Mouse (Mus musculus) left cerebral cortex, adult 18-20 months (tissue): Measurements from ENCODE around the gene Prkg2. TPM values are rescaled to one million over a fixed set of nuclear protein-coding genes. Genes with fewer than 3 reads are reported as not detected.

Experiments
- DNase-seq, 2 experiments: peaks; one replicate each; pipeline ENCODE4 v3.0.0; 2021 to 2022; ENCODE audit warnings: low spot score in 2 of 2, mixed read lengths in 1 of 2
- long read RNA-seq, 2 experiments: library from polyadenylated mRNA; stranded (forward); transcript quantifications; one replicate each; pipeline ENCODE4 v2.0.0; 2021
- total RNA-seq, 2 experiments: library from RNA; stranded (reverse); gene quantifications; 2 replicates each; pipeline ENCODE4 v1.2.3; 2021

The Prkg2 gene
- 10 to 100 TPM; 11.9 to 15.5 TPM for total RNA-seq
- long read RNA-seq, experiment 1, full-length matches to known transcripts = 10 of 14 reads
- long read RNA-seq, experiment 1, partial matches to known transcripts = 2 of 14 reads
- long read RNA-seq, experiment 1, other reads (novel, unspliced or antisense) = 2 of 14 reads
- long read RNA-seq, experiment 2, full-length matches to known transcripts = 9 of 9 reads
- long read RNA-seq, experiment 2, partial matches to known transcripts = 0 of 9 reads
- long read RNA-seq, experiment 2, other reads (novel, unspliced or antisense) = 0 of 9 reads

DNA sequence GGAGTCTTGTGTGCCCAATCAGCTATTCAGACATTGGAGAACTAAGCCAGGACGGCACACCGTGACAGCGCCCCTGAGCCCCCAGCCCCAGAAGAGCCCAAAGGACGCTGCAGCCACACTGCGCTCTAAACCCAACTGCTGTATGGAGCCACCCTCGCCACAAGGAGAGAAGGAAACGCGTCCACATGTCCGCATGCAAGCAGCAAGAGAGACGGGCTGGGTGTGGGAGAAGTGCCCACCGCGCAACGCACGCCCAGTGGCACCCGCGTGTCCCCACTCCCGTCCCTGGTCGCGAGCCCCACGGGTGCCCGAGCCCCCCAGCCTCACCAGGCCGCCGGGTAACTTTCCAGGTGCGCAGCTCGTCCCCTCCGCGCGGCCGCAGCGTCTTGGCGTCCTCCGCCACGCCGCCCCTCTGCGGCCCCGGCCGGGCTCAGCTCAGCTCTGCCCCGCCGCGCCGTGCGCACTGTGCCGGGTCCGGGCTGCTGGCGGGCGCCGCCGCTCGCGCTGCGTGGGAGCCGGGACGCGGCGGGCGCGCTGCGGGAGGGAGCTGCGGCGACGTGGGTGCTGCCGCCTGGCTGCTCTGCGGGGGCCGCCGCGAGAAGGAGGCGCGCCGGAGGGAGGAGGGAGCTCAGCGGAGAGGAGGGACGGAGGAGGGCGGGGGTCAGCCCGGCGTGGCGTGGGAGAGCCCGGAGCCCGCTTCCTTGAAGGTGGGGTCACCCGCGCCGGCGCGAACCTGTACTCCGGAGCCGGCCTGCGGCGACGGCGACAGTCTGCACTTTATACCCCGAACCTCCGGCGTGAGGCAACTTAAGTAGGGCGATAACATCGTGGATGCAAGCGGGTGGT is at the start of gene Prkg2:
Gene Prkg2 (minus strand): TSS at position 756 of the 846 bp plus-strand sequence.
- DNase-seq = peak; percentile 60 to 66

DNA sequence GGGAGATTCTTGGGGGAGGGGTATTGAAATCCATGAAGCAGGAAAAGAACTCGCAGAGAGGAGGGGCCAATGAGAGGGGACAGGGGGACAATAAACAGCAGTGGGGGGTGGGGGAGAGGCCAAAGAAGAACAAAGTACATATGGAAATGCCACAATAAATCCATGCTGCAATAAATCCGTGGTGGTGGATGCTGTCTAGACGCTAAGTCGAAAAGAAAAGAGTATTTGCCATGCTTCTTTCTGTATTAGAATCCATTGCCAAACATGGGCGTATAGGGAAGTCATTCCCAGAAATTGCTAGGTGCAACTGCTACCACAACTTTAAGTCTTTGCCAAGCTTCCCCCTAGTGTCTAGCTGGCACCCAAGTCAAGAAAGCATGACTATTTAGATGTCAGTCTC is 46.8 kb upstream of the Prkg2 start:
- no peak for DNase-seq

DNA sequence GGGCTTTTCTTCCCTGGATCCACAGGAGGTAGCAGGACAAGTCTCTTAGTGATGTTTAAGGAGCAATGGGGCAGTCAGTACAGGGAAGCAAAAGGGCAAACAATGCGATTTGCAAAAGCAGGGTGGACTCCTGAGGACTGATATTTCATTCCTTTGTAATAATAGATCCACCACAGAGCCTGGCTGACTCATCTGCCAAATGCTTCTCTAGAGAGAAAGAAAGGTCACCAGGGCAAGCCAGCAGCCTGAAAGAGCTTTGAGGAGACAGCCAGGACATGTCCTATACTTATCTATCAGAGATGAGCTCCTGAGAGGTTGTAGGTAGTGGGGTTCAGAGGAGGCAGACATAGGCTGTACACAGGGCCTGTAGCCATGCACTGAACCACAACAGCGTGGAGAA is 41.2 kb upstream of the Prkg2 start:
- no peak for DNase-seq

DNA sequence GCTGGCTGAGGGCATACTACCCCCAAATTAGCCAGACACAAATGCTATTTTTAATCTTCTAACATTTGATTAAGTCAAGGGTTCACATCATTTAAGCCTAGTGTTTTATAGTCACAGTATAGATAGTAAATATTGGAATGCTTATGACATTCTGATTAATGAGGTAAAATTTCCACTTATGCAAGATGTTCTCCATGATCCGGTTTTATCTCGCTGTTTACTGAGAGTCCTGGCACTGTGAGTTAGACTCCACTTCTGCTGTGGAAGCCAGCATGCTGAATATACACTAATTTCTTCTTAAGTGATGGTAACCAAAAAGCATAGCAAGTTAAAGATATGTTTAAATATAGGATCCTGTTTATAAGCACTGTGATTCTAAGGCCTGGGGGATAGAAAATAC is 31.2 kb upstream of the Prkg2 start:
- no peak for DNase-seq

DNA sequence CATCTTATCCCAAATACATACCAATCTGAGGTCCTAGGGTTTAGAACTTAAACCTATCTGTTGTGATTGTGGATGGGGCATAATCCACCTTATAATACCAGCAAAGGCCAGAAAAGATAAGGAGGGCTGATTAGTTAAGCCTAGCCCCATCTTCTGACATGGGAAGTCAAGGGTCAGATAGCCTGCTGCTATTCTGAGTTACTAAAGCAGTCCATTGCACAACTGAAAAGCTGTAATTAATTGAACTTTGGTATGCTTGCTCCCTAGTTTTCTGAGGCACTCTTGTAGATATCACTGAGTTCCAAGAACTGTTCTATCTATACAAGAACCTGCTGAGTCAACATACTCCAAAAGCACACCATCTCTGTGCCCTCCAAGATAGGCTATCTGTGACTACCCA is 25.4 kb upstream of the Prkg2 start:
- no peak for DNase-seq

DNA sequence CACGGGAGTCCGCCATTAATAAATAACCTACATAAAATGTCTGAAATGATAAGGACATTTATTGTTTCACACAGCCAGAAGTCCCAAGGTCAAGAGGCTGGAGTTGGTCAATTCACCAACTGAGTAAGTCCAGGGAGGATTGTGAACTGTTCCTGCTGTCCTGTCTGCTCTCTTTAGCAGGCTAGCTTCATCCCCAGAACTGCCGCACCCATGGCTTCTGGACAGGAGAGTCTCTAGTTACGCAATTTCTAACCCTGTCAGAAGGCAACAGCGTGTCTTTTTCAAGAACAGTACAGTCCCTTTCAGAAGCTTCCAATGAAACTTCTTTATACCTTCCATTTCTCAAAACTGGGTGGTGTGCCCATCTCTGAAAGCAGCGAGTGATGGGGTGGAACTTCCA is 1.9 kb upstream of the Prkg2 start:
- DNase-seq = no peak

DNA sequence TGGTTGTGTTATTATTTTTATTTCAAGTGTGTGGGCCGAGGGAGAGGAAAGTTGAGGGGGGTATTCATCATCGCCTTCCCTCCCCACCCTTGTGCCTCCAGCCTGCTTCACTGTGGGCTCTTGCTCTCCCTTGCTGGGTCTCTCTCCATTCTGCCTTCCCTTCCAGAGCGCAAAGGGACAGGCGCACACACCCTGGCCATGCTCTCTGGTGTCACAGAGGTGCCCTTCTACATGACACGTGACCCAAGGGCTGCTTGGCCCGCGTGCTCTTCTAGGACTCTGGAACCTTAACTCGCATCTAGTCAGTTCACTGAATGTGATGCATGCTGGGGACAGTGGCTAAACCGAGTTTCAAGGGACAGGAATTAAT is 276 bp upstream of the Prkg2 start:
- DNase-seq = no peak

DNA sequence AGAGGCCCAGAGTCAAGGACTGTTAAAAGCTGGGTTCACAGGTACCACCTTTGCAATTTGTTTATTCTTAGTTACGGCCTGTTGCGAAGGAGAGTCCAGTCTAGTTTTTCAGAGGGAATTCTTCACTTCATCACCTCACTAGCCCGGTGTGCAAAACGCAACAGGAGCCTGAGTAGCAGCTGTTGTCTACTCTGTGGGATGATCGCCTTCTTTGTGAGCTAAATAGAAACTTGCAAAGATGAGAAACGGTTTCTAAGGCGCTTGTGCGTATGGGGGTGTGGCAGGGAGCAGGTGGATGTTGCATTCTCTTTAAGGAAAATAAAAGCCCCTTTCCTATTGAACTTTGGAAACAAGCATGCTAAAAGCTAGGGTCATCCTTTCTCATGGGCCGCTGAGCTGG is 1.2 kb downstream of the Prkg2 start:
- no peak for DNase-seq

DNA sequence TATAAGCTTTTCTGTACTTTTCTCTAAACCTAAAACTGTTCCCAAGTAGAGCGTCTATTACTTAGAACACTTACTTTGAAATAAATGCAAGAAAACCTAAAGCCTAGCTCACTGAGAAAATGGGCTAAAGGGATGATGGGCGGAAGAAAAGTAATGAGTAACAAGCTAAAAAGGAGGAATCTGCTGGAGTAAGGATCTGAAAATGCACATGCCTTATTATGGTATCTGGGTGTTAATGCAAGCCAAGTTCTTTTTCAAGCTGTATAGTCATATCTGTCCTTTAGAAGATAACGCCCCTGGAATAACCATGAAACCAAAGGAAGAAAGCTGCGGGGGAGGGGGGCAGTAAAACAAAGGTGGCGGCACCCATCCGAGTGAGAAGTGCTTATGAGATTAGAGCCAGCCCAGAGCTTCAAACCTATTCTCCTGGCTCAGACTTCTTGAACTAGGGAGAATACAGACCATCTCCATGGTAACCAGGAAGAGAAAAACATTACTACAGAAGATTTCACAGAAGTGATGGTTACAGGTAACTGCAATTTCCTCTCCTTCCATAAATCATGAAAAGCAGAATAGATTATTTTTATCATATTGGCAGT is 5.5 kb downstream of the Prkg2 start:
- DNase-seq = no peak

DNA sequence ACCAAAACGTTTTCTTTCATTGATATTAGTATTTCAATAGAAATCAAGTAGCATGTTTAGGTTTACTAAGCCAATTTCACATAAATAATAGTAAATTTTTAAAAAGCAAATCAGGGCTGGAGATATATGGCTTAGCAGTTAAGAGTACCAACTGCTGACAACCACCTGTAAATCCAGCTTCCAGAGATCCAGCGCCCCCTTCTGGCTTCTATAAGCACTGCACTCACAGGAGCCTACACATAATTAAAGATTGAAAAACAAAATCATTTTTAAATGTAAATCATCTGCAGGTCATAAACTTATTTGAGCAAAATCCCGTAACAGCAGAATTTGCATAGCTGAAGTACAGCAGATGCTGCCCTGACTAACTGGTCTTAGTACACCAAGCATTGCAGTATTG is 10.8 kb downstream of the Prkg2 start:
- no peak for DNase-seq

DNA sequence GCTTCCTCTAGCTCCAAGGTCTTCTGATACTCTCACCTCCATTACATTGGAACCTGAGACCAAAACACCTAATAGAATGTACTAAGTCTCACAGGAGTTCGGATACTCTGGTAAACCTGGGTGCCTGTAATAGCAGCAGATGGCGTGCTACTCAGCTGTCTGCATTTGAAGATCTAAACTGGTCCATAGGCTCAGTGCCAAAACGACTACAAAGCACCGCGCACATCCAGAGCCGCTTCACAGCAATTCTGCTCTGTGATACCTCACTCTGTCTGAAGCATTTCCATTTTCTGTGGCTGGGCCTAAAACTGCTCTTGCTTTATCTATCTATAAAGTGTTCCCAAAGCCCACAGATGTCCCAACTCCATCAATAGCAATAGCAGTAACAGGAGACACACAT is 17.4 kb downstream of the Prkg2 start:
- DNase-seq = peak; percentile 50 to 61

DNA sequence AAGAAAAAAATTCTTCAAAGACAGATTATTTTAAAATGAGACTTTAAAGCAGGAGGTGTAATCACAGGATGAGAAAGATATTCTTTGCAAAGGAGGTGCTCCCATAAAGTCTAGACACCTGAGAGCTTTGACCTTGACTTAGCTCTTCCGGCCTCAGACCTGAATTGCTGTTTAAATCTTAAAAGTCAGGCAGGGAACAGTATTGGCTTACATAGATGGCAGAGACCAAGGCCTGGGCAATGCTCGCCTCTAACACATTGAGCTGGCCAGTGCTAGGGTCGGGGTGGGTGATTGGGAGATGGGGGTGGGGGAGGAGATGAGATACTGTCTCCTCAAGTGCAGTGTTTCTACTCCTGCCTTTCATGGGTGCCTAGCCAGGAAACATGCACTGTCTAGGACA is 22.0 kb downstream of the Prkg2 start:
- DNase-seq = no peak

DNA sequence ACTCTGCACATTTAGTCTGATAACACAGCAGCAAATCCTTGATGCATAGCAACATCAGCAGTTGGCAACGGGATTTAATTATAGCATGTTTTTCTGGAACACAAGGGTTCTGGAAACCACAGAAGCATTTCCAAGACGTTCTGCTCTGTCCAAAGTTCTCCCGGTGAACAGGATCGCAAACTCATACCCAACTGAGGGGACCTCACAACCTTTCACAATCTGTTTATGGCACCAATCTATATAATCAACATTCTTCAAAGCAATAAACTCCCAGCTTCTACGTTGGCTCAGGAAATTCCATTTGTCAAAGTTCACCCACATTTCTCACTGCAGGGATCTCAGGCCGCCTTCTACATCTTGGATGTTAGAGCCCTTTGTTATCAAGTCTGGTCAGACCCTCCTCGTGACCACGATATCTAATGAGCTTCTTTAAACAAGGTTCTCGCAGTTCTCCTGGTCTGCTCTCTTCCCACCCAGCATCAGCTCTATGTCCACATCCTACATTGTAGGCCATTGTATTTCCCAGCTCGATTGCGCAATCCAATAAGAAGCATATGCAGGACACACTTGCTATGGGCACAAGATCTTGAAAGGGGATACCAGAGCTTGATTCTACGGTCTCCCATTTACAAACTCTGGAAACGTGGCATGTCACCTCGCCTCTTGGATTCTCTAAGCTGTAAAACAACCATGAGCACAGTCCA is 26.6 kb downstream of the Prkg2 start:
- DNase-seq = no peak

DNA sequence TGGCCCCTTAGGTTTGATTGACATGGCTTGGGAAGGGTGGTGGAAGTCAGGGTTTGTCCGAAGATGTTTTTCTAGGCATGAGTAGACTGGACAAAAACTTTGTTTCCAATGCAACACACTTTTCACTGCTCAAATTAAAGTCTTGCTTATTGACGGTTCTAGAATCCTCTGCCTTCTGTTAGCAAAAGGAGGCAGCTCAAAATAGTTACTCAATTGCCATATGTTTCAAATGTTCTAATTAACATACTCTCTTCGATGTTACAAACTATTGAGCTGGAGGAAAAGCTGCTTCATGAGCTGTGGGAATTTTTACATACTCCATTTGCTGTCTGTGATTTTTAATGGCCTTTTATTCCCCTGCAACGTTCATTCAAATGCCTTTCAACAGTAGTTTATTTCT is 39.0 kb downstream of the Prkg2 start:
- no peak for DNase-seq

DNA sequence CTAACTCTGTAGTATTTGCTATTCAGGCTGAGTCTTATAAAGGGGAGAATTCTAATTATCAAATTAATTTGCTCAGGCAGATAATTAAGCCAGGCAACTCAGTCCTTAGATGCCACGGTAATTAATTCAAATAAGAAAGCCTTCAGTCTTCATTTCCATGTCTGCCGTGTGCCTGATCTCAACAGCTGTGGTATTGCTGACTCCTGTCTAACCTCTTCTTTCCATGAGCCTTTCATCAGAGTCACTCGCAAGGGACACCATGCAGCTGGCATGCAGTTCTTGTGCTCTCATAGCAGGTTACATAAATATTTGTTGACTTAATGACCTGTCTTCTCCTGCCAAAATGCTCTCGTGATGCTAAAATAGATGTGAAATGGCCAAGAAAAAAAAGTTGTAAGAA is 41.4 kb downstream of the Prkg2 start:
- no peak for DNase-seq

DNA sequence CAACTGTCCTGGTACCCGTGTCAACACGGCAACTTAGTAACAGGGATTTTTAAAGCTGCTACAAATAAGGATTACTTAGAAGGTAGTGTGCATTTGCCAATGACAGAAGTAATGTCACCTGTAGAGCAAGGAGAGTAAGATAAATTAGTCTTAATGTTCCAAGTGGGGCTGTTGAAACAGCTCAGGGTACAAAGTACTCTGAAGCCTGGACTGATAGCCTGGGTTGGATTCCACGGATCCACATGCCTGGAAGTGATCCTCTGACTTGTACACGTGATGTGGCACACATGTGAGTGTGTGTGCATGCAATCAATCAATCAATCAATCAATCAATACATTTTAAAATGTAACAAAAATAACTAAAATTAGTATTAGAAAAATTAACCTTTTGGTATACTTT is 45.6 kb downstream of the Prkg2 start:
- no peak for DNase-seq

DNA sequence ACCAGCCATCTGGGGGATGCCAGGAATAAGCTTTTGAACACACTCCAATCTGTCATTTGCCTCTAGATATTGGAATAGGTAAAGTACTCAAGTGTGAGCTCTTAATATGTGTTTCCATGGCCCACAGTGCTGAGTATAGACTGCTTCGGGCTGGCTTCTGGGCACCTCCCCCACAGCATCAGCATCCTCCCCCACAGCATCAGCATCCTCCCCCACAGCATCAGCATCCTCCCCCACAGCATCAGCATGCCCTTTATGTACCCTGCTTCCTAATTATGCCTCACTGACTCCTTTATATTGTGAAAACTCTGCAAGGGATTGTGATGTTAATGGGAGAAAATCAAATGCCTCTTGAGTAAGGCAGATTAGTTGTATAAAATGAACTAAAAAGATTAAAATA is 49.5 kb downstream of the Prkg2 start:
- no peak for DNase-seq

DNA sequence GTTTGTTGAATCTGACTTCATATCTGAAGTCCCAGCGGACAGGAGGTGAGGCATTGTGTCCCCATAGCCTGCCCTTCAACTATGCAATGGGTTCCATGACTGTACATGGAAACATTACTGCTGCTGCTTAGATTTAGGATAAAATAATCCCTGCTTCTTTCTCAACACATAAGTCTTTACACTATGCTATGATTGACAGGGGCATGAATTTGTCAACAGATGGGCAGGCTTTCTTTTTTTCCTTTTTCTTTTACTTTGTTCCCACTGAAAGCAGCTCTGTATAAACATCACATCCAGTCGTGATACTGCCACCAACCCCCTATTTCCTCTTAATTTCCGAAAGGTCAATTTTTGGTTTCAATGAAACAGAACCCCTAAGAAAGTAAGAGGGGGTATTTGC is 50.0 kb downstream of the Prkg2 start:
- DNase-seq = no peak

DNA sequence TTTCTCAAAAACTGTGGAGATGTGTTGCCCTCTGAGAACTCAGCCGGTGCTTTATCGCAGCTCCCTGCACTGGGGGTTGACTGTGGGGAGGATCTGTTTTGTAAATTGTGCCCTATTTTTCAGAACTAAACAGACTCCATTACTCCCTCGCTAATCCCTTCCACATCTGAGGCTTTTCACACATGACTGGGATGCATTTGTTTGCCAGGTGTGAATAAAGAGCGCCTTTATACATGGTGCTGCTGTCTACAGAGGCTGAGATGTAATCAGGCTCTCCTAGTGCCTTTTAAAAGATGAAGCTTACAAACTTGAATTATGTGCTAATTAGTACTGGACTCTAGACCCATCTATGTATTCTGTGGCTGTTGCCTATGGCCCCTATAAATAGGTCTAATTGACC is 50.7 kb downstream of the Prkg2 start:
- DNase-seq = no peak

DNA sequence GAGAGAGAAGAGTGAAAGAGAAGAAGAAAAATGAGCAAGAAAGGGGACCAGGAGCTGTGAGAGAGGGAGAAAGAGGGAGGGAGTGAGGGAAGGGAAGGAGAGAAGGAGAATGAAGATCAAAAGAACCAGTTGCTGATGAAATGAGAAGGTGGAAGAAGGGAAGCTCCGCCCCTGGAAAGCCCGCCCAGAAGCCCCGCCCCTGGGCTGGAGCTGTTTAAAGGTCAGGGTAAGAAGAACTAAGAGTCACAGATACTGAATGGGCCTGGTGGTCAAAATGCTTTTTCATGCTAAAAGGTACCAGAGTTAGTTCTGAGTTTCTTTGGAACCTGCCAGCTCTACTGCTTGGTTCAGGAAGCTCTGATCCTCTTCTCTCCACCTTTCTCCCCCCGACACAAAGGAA is 51.1 kb downstream of the Prkg2 start:
- no peak for DNase-seq

DNA sequence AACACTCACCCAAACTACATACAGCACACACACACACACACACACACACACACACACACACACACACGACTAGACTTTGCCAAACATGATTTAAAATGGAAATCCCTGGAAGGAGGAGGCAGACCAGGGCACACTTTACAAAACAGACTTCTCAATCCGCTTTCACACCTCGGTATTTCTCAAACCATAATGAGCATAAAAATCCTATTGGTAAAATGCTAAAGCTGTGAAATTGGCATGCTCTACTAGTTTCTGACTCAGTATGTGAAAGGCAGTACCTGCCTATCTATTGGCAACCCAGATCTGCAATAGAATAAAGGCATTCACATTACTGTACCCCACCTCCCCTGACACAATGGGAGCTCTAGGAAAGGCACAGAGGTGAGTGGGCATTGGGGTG is 52.1 kb downstream of the Prkg2 start:
- no peak for DNase-seq

DNA sequence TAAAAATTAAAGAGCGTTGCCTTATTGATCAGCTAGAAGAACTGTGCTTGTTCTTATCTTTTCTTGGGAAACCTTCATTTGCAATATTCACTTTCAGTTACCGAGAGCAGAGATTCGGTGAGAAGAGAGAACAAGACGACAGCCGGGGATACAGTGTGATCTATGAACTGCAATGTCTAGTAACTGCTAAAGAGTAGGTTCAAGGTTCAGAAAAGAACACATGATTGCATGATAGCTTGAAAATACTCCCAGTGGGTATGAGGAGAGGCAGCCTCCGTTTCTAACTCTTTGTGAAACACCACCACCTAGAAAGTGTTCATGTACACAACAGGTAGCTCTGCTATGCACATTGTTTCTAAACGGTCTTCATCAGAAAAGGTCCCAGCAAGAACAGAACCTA is 55.8 kb downstream of the Prkg2 start:
- no peak for DNase-seq
